Mouse (Mus musculus) cerebellum, adult (tissue): Measurements from ENCODE around the gene Pidd1.
"Not testable (repeated sequence)": the region's sequence is repeated elsewhere in the genome, so short reads cannot be mapped to it uniquely, and the experiment has no call there.

Source experiments
- ATAC-seq: cut with Nextera tagmentation; 2 replicates; pipeline ENCODE4 v1.9.2; 2017; ENCODE audit warnings: mild to moderate bottlenecking, moderate library complexity, mixed read lengths; ENCODE audit not compliant: insufficient number of reproducible peaks, low FRiP score, low TSS enrichment

Gene Pidd1

DNA sequence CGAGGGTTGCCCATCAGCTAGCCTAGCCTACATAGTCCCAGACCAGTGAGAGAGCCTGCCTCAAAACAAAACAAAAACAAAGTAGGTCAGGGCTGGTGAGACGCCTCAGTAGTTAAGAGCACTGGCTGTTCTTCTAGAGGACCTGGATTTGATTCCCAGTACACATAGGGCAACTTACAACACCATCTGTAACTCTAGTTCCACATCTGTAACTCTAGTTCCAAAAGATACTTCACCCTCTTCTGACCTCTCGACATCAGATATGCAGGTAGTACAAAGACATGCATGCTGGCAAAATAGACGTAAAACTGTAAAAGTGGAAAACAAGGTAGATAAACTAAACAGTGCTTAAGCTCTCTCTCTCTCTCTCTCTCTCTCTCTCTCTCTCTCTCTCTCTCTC lies 20.0 kb downstream of the Pidd1 start:
- no peak for ATAC-seq

GRCm38 (mm10) chr7:141420030-141420702 lies 23.7 kb downstream of the Pidd1 start:
- no peak for ATAC-seq

DNA sequence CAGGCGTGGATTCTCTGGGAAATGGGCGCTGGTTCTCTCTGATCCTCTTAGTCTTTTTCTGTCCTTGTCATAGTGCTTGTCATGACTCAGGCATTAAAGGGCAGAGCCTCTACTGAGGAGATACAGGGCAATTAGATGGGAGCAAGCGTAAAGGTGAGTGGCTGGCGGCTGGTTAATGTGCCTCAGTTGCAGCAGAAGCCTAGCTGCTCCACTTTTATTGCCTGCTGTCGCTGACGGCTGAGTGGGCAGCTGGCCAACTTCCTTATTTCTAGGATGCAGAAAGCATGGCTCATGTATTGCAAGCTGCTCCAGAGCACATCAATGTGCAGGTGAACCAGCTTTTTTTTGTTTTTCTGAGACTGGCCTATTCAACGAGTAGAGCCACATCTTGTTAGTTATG lies 24.9 kb downstream of the Pidd1 start:
- no peak for ATAC-seq

GRCm38 (mm10) chr7:141417731-141418681 lies 25.8 kb downstream of the Pidd1 start:
- no peak for ATAC-seq

DNA sequence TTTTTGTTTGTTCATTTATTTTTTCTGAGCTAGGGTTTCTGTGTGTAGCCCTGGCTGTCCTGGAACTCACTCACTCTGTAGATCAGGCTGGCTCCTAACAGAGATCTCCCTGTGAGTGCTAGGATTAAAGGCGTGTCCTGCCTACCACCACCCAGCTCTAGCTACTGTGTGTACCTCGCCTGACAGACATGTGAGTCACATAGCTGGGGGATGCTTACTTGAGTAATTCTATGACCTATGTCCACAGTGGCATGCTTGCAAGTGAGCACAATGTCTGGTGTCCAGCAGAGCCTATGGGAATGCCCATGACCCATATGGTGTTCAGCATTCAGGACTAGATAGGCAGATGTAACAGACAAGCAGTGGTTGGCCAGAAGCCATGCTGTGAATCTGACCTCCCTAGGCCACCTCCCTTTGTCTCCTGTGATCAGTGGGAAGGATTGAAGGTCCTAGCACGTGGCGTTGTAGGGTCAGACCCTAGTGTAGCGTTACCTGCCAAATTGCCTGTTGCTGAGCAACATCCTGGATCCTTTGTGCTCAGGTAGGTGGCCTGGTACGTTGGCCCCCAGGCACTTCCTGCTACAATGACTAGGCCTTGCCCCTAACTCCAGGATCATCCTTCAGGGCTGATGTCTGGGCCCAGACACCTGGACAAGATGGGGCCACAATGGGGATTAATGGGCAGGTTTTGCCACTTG lies 27.5 kb downstream of the Pidd1 start:
- no peak for ATAC-seq

- ATAC-seq, result peak; percentile 71
Measured at GRCm38 (mm10) chr7:141413809-141414584, 29.8 kb downstream of the Pidd1 start, which contains the start of gene Gatd1. Gene Gatd1, minus strand, starts transcription at chr7:141414136.

- ATAC-seq, result no peak
Measured at GRCm38 (mm10) chr7:141413331-141413730, 30.5 kb downstream of the Pidd1 start.

DNA sequence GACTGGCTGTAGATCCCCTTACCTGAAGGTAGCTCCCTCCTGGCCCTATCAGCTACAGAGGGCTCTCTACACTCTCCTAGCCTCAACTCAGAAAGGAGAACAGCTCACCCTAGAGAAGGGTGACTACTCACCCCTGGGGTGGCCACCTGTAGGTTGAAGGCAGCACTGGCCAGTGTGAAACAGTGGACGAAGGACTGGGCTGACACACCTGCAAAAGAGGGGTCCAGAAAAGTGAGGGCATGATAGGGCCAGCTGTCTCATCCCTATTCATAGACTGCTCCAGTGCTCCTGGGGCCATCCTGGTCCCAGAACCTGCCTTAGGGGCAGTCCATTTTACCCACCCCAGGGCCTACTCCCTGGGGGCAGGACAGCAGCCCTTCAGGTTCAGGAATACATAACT lies 32.2 kb downstream of the Pidd1 start:
- ATAC-seq, result no peak

DNA sequence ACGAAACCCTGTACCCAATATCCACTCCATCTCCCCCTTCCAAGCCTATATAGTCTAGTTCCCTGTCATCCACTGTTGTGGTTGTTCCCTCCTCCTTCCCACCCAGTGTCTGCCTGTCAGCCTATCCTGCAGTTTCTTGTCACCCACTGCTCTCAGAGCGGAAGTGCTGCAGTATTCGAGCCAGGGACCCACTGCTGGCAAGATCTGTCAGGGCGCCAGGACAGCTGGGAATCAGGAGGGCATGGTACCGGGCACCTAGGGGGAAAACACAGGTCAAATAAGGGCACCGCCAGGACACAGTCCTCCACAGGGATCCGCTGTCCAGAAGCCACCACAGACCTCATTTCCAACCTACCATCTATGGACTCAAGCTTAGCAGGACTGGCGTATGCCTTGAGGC lies 33.2 kb downstream of the Pidd1 start:
- no peak for ATAC-seq

DNA sequence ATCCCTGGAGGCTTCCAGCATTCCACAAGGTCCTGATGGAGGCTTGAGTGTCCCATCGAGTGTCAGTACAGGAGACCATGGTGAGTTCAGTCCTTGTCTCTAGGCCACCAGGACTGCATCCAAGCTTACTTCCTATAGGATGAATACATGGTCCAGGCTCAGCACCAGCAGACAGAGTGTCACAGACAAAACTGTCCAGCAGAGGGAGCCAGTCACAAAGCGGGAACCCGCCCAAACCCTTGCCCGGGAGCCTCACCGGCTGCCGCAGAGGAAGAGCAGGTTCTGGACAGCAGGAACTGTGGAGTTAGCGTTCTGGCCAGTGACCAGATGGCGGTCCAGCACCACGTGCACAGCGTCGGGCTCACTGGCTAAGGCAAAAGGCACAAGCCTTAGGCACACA lies 35.0 kb downstream of the Pidd1 start:
- peak; percentile 85; the same call in 1 of the 2 replicates for ATAC-seq

GRCm38 (mm10) chr7:141407670-141408069 lies 36.2 kb downstream of the Pidd1 start:
- not testable (repeated sequence) for ATAC-seq

DNA sequence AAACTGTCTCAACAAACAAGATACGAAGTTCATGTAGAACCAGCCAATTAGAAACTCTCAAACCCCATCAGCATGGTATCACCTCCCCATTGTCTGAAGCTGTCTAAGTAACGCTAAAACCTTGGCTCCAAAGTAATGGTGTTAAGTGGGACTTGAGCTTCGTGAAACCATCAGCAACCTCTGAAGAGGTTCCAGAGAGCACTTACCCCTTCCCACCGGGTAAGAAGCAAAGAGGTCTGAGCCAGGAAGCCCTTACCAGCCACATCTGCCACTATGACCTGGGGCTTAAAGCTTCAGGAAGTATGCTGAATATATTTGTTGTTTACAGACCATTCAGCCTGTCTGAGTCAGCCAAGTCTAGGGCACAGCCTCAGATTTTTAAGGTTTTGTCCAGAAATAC lies 38.4 kb downstream of the Pidd1 start:
- ATAC-seq, result no peak

DNA sequence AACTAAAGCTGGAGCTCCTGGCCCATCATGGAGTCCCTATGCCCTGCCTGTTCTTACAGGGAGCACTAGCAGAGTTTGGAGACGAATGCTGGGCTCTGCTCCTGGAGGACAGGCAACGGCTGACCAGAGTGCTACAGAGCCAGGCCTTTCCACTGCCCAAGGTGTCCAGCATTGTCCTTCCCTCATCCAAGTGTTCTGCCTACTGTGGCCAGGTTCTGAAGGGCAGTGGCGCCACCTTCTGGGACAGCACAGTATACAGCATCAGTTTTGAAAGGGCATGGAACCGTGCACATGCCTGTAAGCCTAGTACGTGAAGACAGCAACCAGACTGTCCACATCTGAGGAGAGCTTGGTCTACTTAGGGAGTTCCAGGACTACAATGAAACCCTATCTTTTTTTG lies 40.5 kb downstream of the Pidd1 start:
- ATAC-seq, result peak; percentile 20; the same call in 1 of the 2 replicates

- no peak for ATAC-seq
Measured at GRCm38 (mm10) chr7:141395348-141395747, 48.5 kb downstream of the Pidd1 start.

DNA sequence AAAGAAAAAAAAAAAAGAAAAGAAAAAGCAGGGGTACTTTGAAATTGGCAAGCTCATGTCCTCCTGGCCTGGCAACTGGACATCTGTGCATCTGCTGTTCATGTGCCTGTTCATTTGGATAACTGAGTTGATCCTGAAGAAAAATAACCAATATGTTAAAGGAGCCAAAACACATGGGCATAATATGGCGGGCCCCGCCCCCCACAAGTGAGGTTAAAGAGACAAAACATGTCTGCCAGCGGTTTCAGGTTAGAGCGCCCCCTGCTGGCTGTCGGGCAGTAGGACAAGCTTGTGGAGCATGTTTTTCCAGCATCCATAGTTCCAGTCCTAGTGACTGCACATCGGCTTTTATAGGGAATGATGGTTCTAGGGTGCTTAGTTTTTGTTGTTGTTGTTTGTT lies 49.1 kb downstream of the Pidd1 start:
- ATAC-seq, result no peak

DNA sequence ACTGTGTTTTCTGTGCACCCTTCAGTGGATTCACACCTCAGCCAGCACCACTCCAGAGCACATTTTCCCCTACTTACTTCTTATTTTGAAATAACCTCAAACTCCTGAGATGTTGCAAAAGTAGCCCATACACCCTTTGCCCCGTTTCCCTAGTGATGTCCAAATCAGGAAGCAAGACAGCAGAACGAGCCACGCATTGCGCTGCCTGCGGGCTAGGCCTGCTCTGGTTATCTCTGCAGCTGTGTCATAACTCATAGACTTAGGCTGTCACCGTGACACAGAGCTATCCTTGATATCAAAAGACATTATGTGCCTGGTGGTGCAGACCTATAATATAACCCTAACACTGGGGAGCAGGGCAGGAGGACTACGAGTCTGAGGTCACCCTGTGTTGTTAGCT lies 49.7 kb downstream of the Pidd1 start:
- ATAC-seq, result no peak

GRCm38 (mm10) chr7:141392552-141393222 lies 51.1 kb downstream of the Pidd1 start:
- no peak for ATAC-seq

- peak; percentile 94 for ATAC-seq
Measured at GRCm38 (mm10) chr7:141391625-141392551, 51.9 kb downstream of the Pidd1 start, which contains the start of gene Taldo1. Gene Taldo1, plus strand, starts transcription at chr7:141392199.
